9 mouse cellular contexts compared by ENCODE assay signal in the genomic region with DNA sequence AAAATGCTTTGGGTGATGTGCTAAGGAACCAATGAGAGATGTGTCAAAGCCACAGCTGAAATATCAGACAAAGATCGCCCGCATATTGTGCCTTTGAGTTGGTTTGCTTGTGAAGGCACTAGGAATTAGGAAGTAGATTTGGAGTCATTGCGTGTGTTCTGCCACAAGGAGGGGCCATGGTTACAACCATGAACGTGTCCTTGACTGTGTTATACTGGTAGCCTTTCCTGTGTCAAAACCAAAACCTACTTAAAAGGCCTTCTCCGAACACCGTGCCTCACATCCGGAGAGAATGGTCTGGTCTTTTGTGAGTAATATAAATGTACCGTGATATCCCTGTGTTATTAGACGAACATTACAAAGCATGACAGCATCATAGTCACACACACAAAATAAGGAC.
DNase-seq lines count a peak whose midpoint lies in the region; ATAC-seq lines count a peak whose summit lies in the region.
"Had no signal": no experiment of that assay in that cellular context is flagged by ENCODE, and none has a peak within 500 bp of the region (broad histone marks: within the 10 kb centered on the region; RNA-seq: fewer than 3 reads in every experiment).

No protein-coding gene starts in this region.

- no peak overlapping the region for H3K27ac ChIP-seq in heart, embryonic 10.5 days
- H3K27ac ChIP-seq in embryonic facial prominence, embryonic 10.5 days (replicated peaks) = no peak overlapping the region
- peak overlapping the region; percentile 28; the same call in 1 of the 2 replicates for H3K27ac ChIP-seq in hindbrain, embryonic 15.5 days (replicated peaks)
- peak overlapping the region; percentile 46 for H3K27ac ChIP-seq in neural tube, embryonic 15.5 days (replicated peaks)

- peak overlapping the region; percentile 11; the same call in 1 of the 2 replicates for H3K4me2 ChIP-seq in hindbrain, embryonic 15.5 days
- no peak overlapping the region for H3K4me2 ChIP-seq in neural tube, embryonic 15.5 days

- no peaks in the 10 kb centered on the region for H3K9me3 ChIP-seq in heart, embryonic 10.5 days
- H3K9me3 ChIP-seq in embryonic facial prominence, embryonic 10.5 days = no peaks in the 10 kb centered on the region
- H3K9me3 ChIP-seq in hindbrain, embryonic 15.5 days = no peaks in the 10 kb centered on the region
- H3K9me3 ChIP-seq in neural tube, embryonic 15.5 days (replicated peaks) = no peaks in the 10 kb centered on the region

- peak; percentile 88 for ATAC-seq in hindbrain, embryonic 15.5 days (ENCODE audit: low FRiP score, low read depth)
- ATAC-seq in neural tube, embryonic 15.5 days (ENCODE audit: low FRiP score) = peak; percentile 82

- peaks cover 16% of the 10 kb centered on the region; the same call in 1 of the 2 replicates for H3K4me1 ChIP-seq in heart, embryonic 10.5 days
- peaks cover 10% of the 10 kb centered on the region for H3K4me1 ChIP-seq in embryonic facial prominence, embryonic 10.5 days
- H3K4me1 ChIP-seq in hindbrain, embryonic 15.5 days (replicated peaks) = peaks cover 22% of the 10 kb centered on the region
- H3K4me1 ChIP-seq in neural tube, embryonic 15.5 days = peaks cover 14% of the 10 kb centered on the region

- DNase-seq in heart, adult 18-20 months = peak; percentile 19 to 25
- no peak for DNase-seq in heart, embryonic 10.5 days (ENCODE audit: low spot score)
- peak; percentile 12 for DNase-seq in adrenal gland, adult 8-10 months
- DNase-seq in embryonic facial prominence, embryonic 10.5 days (ENCODE audit: low spot score) = peak; percentile 38
- peak; percentile 40 to 70 for DNase-seq in left cerebral cortex, postnatal 10 days (ENCODE audit: extremely low spot score in 1 of 2, low spot score in 2 of 2)
- no peak for DNase-seq in gastrocnemius, adult 8-10 months (ENCODE audit: low spot score in 2 of 2)

- no peak overlapping the region for H3K9ac ChIP-seq in hindbrain, embryonic 15.5 days
- no peak overlapping the region for H3K9ac ChIP-seq in neural tube, embryonic 15.5 days (replicated peaks)

- H3K27me3 ChIP-seq in heart, embryonic 10.5 days (ENCODE audit: insufficient read depth, poor library complexity, severe bottlenecking) = peaks cover 46% of the 10 kb centered on the region
- no peaks in the 10 kb centered on the region for H3K27me3 ChIP-seq in embryonic facial prominence, embryonic 10.5 days (replicated peaks; ENCODE audit: low read depth, poor library complexity, severe bottlenecking)
- H3K27me3 ChIP-seq in hindbrain, embryonic 15.5 days = no peaks in the 10 kb centered on the region
- H3K27me3 ChIP-seq in neural tube, embryonic 15.5 days (replicated peaks) = no peaks in the 10 kb centered on the region

- intact Hi-C loops in left cerebral cortex, postnatal 10 days (cut with DNase I) = loop anchor here (5.0 to 10.0 kb wide), 3 partner anchors 249 to 1469 kb away; no protein-coding TSS in a partner anchor

- H3K36me3 ChIP-seq in heart, embryonic 10.5 days = no peaks in the 10 kb centered on the region
- no peaks in the 10 kb centered on the region for H3K36me3 ChIP-seq in embryonic facial prominence, embryonic 10.5 days (replicated peaks)
- H3K36me3 ChIP-seq in hindbrain, embryonic 15.5 days = no peaks in the 10 kb centered on the region
- H3K36me3 ChIP-seq in neural tube, embryonic 15.5 days = no peaks in the 10 kb centered on the region

- H3K4me3 ChIP-seq in heart, embryonic 10.5 days = no peak overlapping the region
- no peak overlapping the region for H3K4me3 ChIP-seq in embryonic facial prominence, embryonic 10.5 days
- H3K4me3 ChIP-seq in hindbrain, embryonic 15.5 days = no peak overlapping the region
- H3K4me3 ChIP-seq in neural tube, embryonic 15.5 days (replicated peaks) = no peak overlapping the region
- H3K4me3 ChIP-seq: myocyte had no signal

- WGBS in heart, embryonic 10.5 days = 59% methylated on average over 9 of the region's 9 CpGs
- WGBS in embryonic facial prominence, embryonic 10.5 days = 65% methylated on average over 9 of the region's 9 CpGs
- WGBS in hindbrain, embryonic 15.5 days = 23% methylated on average over 9 of the region's 9 CpGs
- 27% methylated on average over 9 of the region's 9 CpGs for WGBS in neural tube, embryonic 15.5 days

Comparison
In these comparisons a context has a peak if more than half of its experiments do, and no peak if none do; other contexts are left out.
1. DNase-seq: peak in heart, adult 18-20 months (2 of 2), adrenal gland, adult 8-10 months (single experiment), embryonic facial prominence, embryonic 10.5 days (single experiment) and left cerebral cortex, postnatal 10 days (2 of 2); none in heart, embryonic 10.5 days (single experiment) and gastrocnemius, adult 8-10 months (0 of 2).
2. H3K27ac ChIP-seq: peak in hindbrain, embryonic 15.5 days (single experiment) and neural tube, embryonic 15.5 days (single experiment); none in heart, embryonic 10.5 days (single experiment) and embryonic facial prominence, embryonic 10.5 days (single experiment).